Mouse (Mus musculus) embryonic facial prominence, embryonic 14.5 days (tissue): ENCODE data around the gene Pla2r1. TPM values are rescaled to one million over a fixed set of nuclear protein-coding genes. Genes with fewer than 3 reads are reported as not detected.

ENCODE experiments used
- ATAC-seq: fragments of 200-750 bp; cut with Nextera tagmentation; 2 replicates; pipeline ENCODE4 v1.8.0; 2017; ENCODE audit warnings: low read depth, moderate number of reproducible peaks, moderate TSS enrichment
- DNase-seq: peaks from one replicate; pipeline ENCODE4 v3.0.0-alpha.2; 2015; ENCODE audit warnings: low spot score
- H3K27ac ChIP-seq: fragments of 300-500 bp; sonication (generic); replicated peaks from 2 replicates; pipeline ENCODE4 v1.5.1; 2014; ENCODE audit warnings: low read depth, mild to moderate bottlenecking, low read length, moderate library complexity
- H3K27me3 ChIP-seq: fragments of 300-500 bp; sonication (generic); replicated peaks from 2 replicates; pipeline ENCODE4 v1.6.1; 2014; ENCODE audit warnings: low read length; ENCODE audit not compliant: control insufficient read depth, insufficient read depth
- H3K36me3 ChIP-seq: fragments of 300-500 bp; sonication (generic); 2 replicates; pipeline ENCODE4 v1.6.1; 2014; ENCODE audit warnings: low read length, mixed read lengths; ENCODE audit not compliant: control insufficient read depth, insufficient read depth
- H3K4me1 ChIP-seq: fragments of 300-500 bp; sonication (generic); 2 replicates; pipeline ENCODE4 v1.6.1; 2014; ENCODE audit warnings: antibody characterized with exemption, low read length; ENCODE audit not compliant: control insufficient read depth, insufficient read depth
- H3K4me2 ChIP-seq: fragments of 300-500 bp; sonication (generic); 2 replicates; pipeline ENCODE4 v1.6.1; 2014; ENCODE audit warnings: low read depth, mild to moderate bottlenecking, low read length, moderate library complexity, mixed read lengths
- H3K4me3 ChIP-seq: fragments of 300-500 bp; sonication (generic); 2 replicates; pipeline ENCODE4 v1.5.1; 2014; ENCODE audit warnings: low read depth, mild to moderate bottlenecking, low read length
- H3K9ac ChIP-seq: fragments of 300-500 bp; sonication (generic); 2 replicates; pipeline ENCODE4 v1.6.1; 2014; ENCODE audit warnings: low read depth, mild to moderate bottlenecking, low read length, moderate library complexity, mixed read lengths
- H3K9me3 ChIP-seq: fragments of 300-500 bp; sonication (generic); 2 replicates; pipeline ENCODE4 v1.6.1; 2016; ENCODE audit warnings: low read length; ENCODE audit not compliant: control insufficient read depth
- WGBS: fragments of 180-500 bp; shearing (Covaris S2); extraction: QIAGEN DNeasy Blood & Tissue Kit; methylation state at CpG from one replicate; pipeline ENCODE4 v1.1.7; 2014; 5-methylcytosine and 5-hydroxymethylcytosine counted together
- polyA plus RNA-seq: library from polyadenylated mRNA; unstranded; fragments of >200 nt; fragmentation: Nextera tagmentation; extraction: Ambion mirVana; gene quantifications from 2 replicates; pipeline ENCODE4 v1.2.1, GENCODE M21; 2014

Pla2r1 gene
- 2.5 and 2.9 TPM in 2 replicates for polyA plus RNA-seq

GRCm38 (mm10) chr2:60552902-60553682 is at the start of gene Pla2r1:
Pla2r1 (minus strand) TSS chr2:60553308.
- Histone ChIP-seq H3K4me3 (peak within 1 kb of the TSS; percentile 42), H3K36me3 (no peaks in the 10 kb centered on the region), H3K4me1 (no peaks in the 10 kb centered on the region), H3K27ac (no peak within 1 kb of the TSS), H3K27me3 (no peaks in the 10 kb centered on the region), H3K4me2 (peak within 1 kb of the TSS; percentile 72), H3K9me3 (no peaks in the 10 kb centered on the region), H3K9ac (peak within 1 kb of the TSS; percentile 51)
- ATAC-seq = peak; percentile 78
- DNase-seq = peak; percentile 68
- 0% methylated on average over 23 of the region's 33 CpGs for WGBS

DNA sequence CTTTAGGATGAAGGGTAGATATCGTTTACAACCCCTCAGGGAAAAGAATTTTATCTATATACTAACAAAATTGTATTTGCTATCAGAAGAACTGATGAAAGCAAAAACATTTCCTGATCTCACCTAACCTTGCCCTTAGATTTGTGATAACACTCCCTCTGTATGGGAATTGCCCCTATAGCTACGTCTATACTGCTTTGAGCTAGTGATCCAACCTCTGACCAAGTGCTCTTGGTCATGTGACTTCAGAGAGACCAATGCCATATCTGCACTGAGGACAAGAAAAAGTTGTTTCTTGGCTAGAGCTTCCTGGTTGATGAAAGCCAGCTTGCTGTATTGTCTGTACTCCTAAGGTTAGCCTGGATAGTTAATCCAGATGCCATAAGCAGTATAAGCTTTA is 48.2 kb upstream of the Pla2r1 start:
- 80% methylated on average over 2 of the region's 2 CpGs for WGBS
- Histone ChIP-seq H3K4me1 (no peaks in the 10 kb centered on the region), H3K4me2 (no peak overlapping the region), H3K27ac (no peak overlapping the region), H3K4me3 (no peak overlapping the region), H3K9me3 (no peaks in the 10 kb centered on the region), H3K9ac (no peak overlapping the region), H3K36me3 (no peaks in the 10 kb centered on the region), H3K27me3 (no peaks in the 10 kb centered on the region)
- ATAC-seq = no peak
- DNase-seq = no peak

- WGBS = 81% methylated on average over 2 of the region's 2 CpGs
- H3K9ac ChIP-seq = no peak overlapping the region
These were observed 47.8 kb upstream of the Pla2r1 start for GRCm38 (mm10) chr2:60600863-60601262.

DNA sequence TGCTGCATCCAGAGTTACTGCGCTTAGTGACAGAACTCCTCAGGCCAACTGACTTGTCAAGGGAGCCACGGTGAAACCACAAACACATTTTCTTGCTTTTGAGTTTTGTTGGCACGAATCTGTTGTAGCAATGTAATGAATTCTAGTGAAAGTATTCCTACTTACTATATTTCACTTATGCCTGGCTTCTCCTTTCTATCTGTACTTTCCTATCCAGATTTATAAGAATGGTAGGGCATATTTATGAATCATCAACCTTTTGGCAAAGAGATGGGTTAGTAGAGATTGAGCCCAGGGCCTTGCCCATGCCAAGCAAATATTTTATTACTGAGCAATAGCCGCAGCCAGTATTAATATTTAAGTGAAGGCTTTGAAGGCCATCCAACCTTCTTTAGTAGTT is 30.3 kb upstream of the Pla2r1 start:
- no peaks in the 10 kb centered on the region for H3K27me3 ChIP-seq
- WGBS = 94% methylated on average over 4 of the region's 4 CpGs
- H3K27ac ChIP-seq = no peak overlapping the region
- H3K9ac ChIP-seq = no peak overlapping the region
- ATAC-seq = no peak
- H3K4me2 ChIP-seq = no peak overlapping the region
- H3K4me3 ChIP-seq = no peak overlapping the region
- H3K9me3 ChIP-seq = no peaks in the 10 kb centered on the region
- DNase-seq = no peak
- no peaks in the 10 kb centered on the region for H3K36me3 ChIP-seq
- no peaks in the 10 kb centered on the region for H3K4me1 ChIP-seq

More at GRCm38 (mm10) chr2:60600863-60601262, 47.8 kb upstream of the Pla2r1 start:
- Histone ChIP-seq H3K27ac (no peak overlapping the region), H3K4me1 (no peaks in the 10 kb centered on the region), H3K9me3 (no peaks in the 10 kb centered on the region), H3K4me3 (no peak overlapping the region), H3K27me3 (no peaks in the 10 kb centered on the region), H3K36me3 (no peaks in the 10 kb centered on the region), H3K4me2 (no peak overlapping the region)
- ATAC-seq = no peak
- no peak for DNase-seq

- Histone ChIP-seq H3K4me3 (no peak overlapping the region), H3K9me3 (no peaks in the 10 kb centered on the region), H3K36me3 (no peaks in the 10 kb centered on the region), H3K27ac (no peak overlapping the region), H3K4me2 (no peak overlapping the region), H3K27me3 (no peaks in the 10 kb centered on the region), H3K9ac (no peak overlapping the region), H3K4me1 (no peaks in the 10 kb centered on the region)
- DNase-seq = no peak
- no peak for ATAC-seq
- WGBS = 69% methylated on average over 4 of the region's 4 CpGs
These were observed 1.5 kb upstream of the Pla2r1 start for GRCm38 (mm10) chr2:60554561-60554960.

DNA sequence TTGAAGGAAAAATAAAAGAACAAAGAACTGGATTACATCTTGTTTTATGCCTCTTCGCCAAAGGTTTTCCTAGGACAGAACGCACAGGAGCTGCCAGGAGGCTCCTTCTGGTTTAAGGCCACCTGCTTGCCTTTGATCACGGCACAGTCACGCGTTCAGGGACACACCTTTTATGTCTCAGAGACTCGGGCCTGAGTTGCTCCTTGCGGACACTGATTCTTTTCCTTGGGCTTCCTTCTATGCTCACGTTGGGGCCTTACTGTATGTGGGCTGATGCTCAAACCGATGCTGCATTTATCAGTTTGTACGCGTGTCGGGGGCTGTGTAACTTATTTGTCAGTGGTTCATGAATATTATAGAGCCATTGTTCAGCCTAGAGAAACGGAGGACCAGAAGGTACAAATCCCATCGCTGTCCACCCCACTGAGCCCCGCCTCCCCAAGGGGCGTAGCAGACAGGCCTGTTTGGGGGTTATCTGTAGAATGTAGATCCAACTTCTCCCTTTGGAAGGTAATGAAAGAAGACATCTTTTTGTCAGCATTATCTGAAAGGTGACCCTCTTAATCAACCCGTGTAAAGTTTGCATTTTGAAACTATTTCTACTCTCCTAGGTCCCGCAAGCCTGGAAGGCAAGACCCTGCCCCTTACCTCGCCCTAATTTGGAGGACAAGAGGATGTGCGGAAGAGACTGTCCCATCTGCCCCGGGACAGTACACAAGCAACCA is 769 bp downstream of the Pla2r1 start:
- 26% methylated on average over 21 of the region's 21 CpGs for WGBS
- peak overlapping the region; percentile 51 for H3K9ac ChIP-seq

GRCm38 (mm10) chr2:60551673-60552072 is 1.4 kb downstream of the Pla2r1 start:
- ATAC-seq = no peak
- Histone ChIP-seq H3K4me2 (no peak overlapping the region), H3K4me1 (no peaks in the 10 kb centered on the region), H3K36me3 (no peaks in the 10 kb centered on the region), H3K9me3 (no peaks in the 10 kb centered on the region), H3K27ac (no peak overlapping the region), H3K27me3 (no peaks in the 10 kb centered on the region), H3K4me3 (no peak overlapping the region), H3K9ac (no peak overlapping the region)
- WGBS = 46% methylated on average over 2 of the region's 2 CpGs
- DNase-seq = no peak

More for the DNA sequence above, 769 bp downstream of the Pla2r1 start:
- Histone ChIP-seq H3K27ac (no peak overlapping the region), H3K9me3 (no peaks in the 10 kb centered on the region), H3K4me3 (peak overlapping the region; percentile 42), H3K27me3 (no peaks in the 10 kb centered on the region), H3K4me1 (no peaks in the 10 kb centered on the region), H3K36me3 (no peaks in the 10 kb centered on the region), H3K4me2 (peak overlapping the region; percentile 72)
- DNase-seq = no peak
- ATAC-seq = peak; percentile 45; the same call in 1 of the 2 replicates

DNA sequence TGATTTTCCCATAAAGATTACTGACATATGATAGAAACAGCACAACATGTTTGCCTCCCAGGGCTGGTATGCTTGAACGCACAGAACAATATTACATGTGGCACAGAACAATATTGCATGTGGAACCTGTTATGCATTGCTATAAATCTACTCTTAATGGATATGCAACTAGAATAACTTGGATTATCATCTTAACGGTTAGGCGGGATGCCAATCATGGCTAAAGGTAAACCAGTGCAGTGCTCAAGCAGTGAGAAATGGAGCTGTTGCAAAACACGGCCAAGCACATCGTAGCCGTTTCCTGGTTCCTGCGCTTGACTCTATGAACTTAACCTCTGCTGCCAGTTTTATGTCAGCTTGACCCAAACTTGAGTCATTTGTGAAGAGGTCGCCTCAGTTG is 2.6 kb downstream of the Pla2r1 start:
- no peak overlapping the region for H3K4me2 ChIP-seq
- no peak overlapping the region for H3K4me3 ChIP-seq
- DNase-seq = no peak
- H3K27me3 ChIP-seq = no peaks in the 10 kb centered on the region
- H3K27ac ChIP-seq = no peak overlapping the region
- H3K9me3 ChIP-seq = no peaks in the 10 kb centered on the region
- WGBS = 91% methylated on average over 8 of the region's 8 CpGs
- ATAC-seq = no peak
- H3K9ac ChIP-seq = no peak overlapping the region
- 0 out of 2 replicates have a peak, but pooled peaks cover 3% of the 10 kb centered on the region for H3K4me1 ChIP-seq
- H3K36me3 ChIP-seq = no peaks in the 10 kb centered on the region
